In the genomic region with DNA sequence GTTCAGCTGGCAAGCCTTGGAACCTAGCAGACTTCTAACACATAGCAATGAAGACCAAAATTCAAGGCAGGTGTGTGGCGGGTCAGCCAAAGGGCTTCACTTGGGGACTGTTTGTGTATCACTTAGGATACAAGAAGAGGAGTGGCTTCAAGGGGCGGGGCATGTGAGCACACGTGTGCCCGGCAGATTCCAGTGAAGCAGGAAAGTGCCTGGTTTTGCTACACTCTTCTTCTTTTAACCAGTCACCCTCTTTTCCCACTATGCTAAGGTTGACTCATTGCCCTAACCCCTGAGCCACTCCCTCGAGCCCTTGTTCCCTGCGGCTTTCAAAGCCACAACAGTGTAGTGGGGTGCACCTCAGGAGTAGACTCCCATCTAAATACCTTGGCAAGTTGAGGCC, we compare ENCODE assay signal across 12 mouse cellular contexts. TPM values are rescaled to one million over a fixed set of nuclear protein-coding genes. Genes with fewer than 3 reads are reported as not detected.
DNase-seq lines count a peak whose midpoint lies in the region; ATAC-seq lines count a peak whose summit lies in the region.
"Had no signal": no experiment of that assay in that cellular context is flagged by ENCODE, and none has a peak within 500 bp of the region (broad histone marks: within the 10 kb centered on the region; RNA-seq: fewer than 3 reads in every experiment).

No protein-coding gene starts in this region.

- DNase-seq in kidney, postnatal 25 days, result peak; percentile 50 to 70
- no peak for DNase-seq in kidney, postnatal 14 days
- peak; percentile 70 for DNase-seq in R1 (ENCODE audit: low read depth, low spot score)
- peak; percentile 68 to 80 for DNase-seq in lung, adult 18-20 months
- no peak for DNase-seq in right cerebral cortex, adult 18-20 months
- no peak for DNase-seq in frontal cortex, postnatal 14 days (ENCODE audit: low spot score in 2 of 2)
- DNase-seq: adrenal gland, postnatal 10 days; forebrain, postnatal 0 days; heart, adult 18-20 months had no signal

- WGBS in stomach, embryonic 14.5 days, result 27% methylated on average over 6 of the region's 6 CpGs

- no peak overlapping the region for H3K9ac ChIP-seq in stomach, embryonic 14.5 days (replicated peaks; ENCODE audit: low read depth, low read length)
- H3K9ac ChIP-seq: forebrain, postnatal 0 days had no signal

- no peaks in the 10 kb centered on the region for H3K9me3 ChIP-seq in stomach, embryonic 14.5 days (ENCODE audit: control insufficient read depth, low read depth, low read length)
- H3K9me3 ChIP-seq: megakaryocyte, embryonic 14.5 days had no signal

- H3K4me2 ChIP-seq in stomach, embryonic 14.5 days (replicated peaks; ENCODE audit: low read depth, low read length), result no peak overlapping the region

- H3K27ac ChIP-seq in stomach, embryonic 14.5 days (ENCODE audit: low read length), result no peak overlapping the region
- H3K27ac ChIP-seq: layer of hippocampus, adult 2 months had no signal

- peak; percentile 73 for ATAC-seq in stomach, embryonic 14.5 days (ENCODE audit: insufficient number of reproducible peaks, insufficient read depth, low FRiP score, low read depth)
- ATAC-seq: forebrain, postnatal 0 days had no signal

- no peak overlapping the region for H3K4me3 ChIP-seq in stomach, embryonic 14.5 days (ENCODE audit: low read depth, low read length)
- H3K4me3 ChIP-seq: layer of hippocampus, adult 2 months; megakaryocyte, embryonic 14.5 days had no signal

- no peaks in the 10 kb centered on the region; the same call in 1 of the 2 replicates for H3K4me1 ChIP-seq in stomach, embryonic 14.5 days (ENCODE audit: control insufficient read depth, insufficient read depth, low read length)

- no peaks in the 10 kb centered on the region for H3K27me3 ChIP-seq in stomach, embryonic 14.5 days (ENCODE audit: control insufficient read depth, insufficient read depth, low read length)

- H3K36me3 ChIP-seq in stomach, embryonic 14.5 days (ENCODE audit: control insufficient read depth, insufficient read depth, low read length), result peaks cover 16% of the 10 kb centered on the region

RNA-seq across cellular contexts. Expression of a gene that starts 1.2 kb away (rescaled TPM):
- polyA plus RNA-seq in stomach, embryonic 14.5 days (2014; fragmentation: Nextera tagmentation; extraction: Ambion mirVana), result 19.5 and 21.3 TPM in 2 replicates

RNA-seq across cellular contexts. Expression of a gene that starts 7.2 kb away (rescaled TPM):
- polyA plus RNA-seq in stomach, embryonic 14.5 days (2014; fragmentation: Nextera tagmentation; extraction: Ambion mirVana), result 30.0 and 31.0 TPM in 2 replicates

RNA-seq across cellular contexts. Expression of a gene that starts 30.6 kb away (rescaled TPM):
- 83.0 and 99.4 TPM in 2 replicates for polyA plus RNA-seq in stomach, embryonic 14.5 days (2014; fragmentation: Nextera tagmentation; extraction: Ambion mirVana)

RNA-seq across cellular contexts. Expression of a gene that starts 30.6 kb away (rescaled TPM):
- 36.6 and 38.8 TPM in 2 replicates for polyA plus RNA-seq in stomach, embryonic 14.5 days (2014; fragmentation: Nextera tagmentation; extraction: Ambion mirVana)

RNA-seq across cellular contexts. Expression of a gene that starts 33.3 kb away (rescaled TPM):
- polyA plus RNA-seq in stomach, embryonic 14.5 days (2014; fragmentation: Nextera tagmentation; extraction: Ambion mirVana), result 44.2 and 45.5 TPM in 2 replicates

Comparison
In these comparisons a context has a peak if more than half of its experiments do, and no peak if none do; other contexts are left out.
1. DNase-seq: peak in kidney, postnatal 25 days (2 of 2), R1 (single experiment) and lung, adult 18-20 months (2 of 2); none in kidney, postnatal 14 days (single experiment), right cerebral cortex, adult 18-20 months (single experiment) and frontal cortex, postnatal 14 days (0 of 2).